18 mouse cellular contexts compared by ENCODE assay signal in genomic region chr1:67182201-67182600, GRCm38 (mm10). TPM values are rescaled to one million over a fixed set of nuclear protein-coding genes. Genes with fewer than 3 reads are reported as not detected.
A peak's percentile ranks its signal among the peaks of the same experiment; 100 is the strongest.
DNase-seq lines count a peak whose midpoint lies in the region; ATAC-seq and TF ChIP-seq lines count a peak whose summit lies in the region.
"Had no signal": no experiment of that assay in that cellular context is flagged by ENCODE, and none has a peak within 500 bp of the region (broad histone marks: within the 10 kb centered on the region; RNA-seq: fewer than 3 reads in every experiment).

No protein-coding gene starts in this region.

- TF ChIP-seq POLR2A in lung, adult 2 months (IDR thresholded peaks at IDR 0.05; ENCODE audit: borderline replicate concordance, extremely low read depth, low read depth, low read length) = no peak

- H3K4me3 ChIP-seq in forebrain, embryonic 14.5 days (ENCODE audit: low read depth, low read length) = no peak overlapping the region
- H3K4me3 ChIP-seq in forebrain, embryonic 11.5 days (ENCODE audit: low read depth, low read length) = no peak overlapping the region
- no peak overlapping the region for H3K4me3 ChIP-seq in lung, embryonic 14.5 days (ENCODE audit: low read depth, low read length)
- no peak overlapping the region for H3K4me3 ChIP-seq in lung, adult 2 months (replicated peaks; ENCODE audit: extremely low read depth, low read depth, low read length)
- no peak overlapping the region for H3K4me3 ChIP-seq in midbrain, postnatal 0 days (ENCODE audit: low read depth, low read length)
- H3K4me3 ChIP-seq: embryonic facial prominence, embryonic 13.5 days; forebrain, embryonic 12.5 days; forebrain, embryonic 15.5 days had no signal

- ATAC-seq in forebrain, embryonic 14.5 days = no peak
- ATAC-seq in forebrain, embryonic 11.5 days (replicated peaks; ENCODE audit: low FRiP score) = no peak
- no peak for ATAC-seq in lung, embryonic 14.5 days (ENCODE audit: insufficient read depth)
- no peak for ATAC-seq in midbrain, postnatal 0 days (ENCODE audit: low FRiP score)
- ATAC-seq: forebrain, embryonic 15.5 days; forebrain, postnatal 0 days had no signal

- H3K27me3 ChIP-seq in forebrain, embryonic 14.5 days (replicated peaks; ENCODE audit: control insufficient read depth, insufficient read depth, low read length) = no peaks in the 10 kb centered on the region
- H3K27me3 ChIP-seq in forebrain, embryonic 11.5 days (ENCODE audit: control insufficient read depth, insufficient read depth, low read length) = no peaks in the 10 kb centered on the region
- H3K27me3 ChIP-seq in lung, embryonic 14.5 days (ENCODE audit: insufficient read depth, low read length) = no peaks in the 10 kb centered on the region
- no peaks in the 10 kb centered on the region for H3K27me3 ChIP-seq in midbrain, postnatal 0 days (ENCODE audit: insufficient read depth, low read length)
- H3K27me3 ChIP-seq: embryonic facial prominence, embryonic 13.5 days; forebrain, embryonic 12.5 days; forebrain, embryonic 15.5 days had no signal

- no peak overlapping the region for H3K4me2 ChIP-seq in forebrain, embryonic 14.5 days (ENCODE audit: low read length)
- H3K4me2 ChIP-seq in forebrain, embryonic 11.5 days (ENCODE audit: low read depth, low read length, severe bottlenecking) = no peak overlapping the region
- H3K4me2 ChIP-seq in lung, embryonic 14.5 days = no peak overlapping the region
- H3K4me2 ChIP-seq in midbrain, postnatal 0 days (ENCODE audit: low read depth, low read length, poor library complexity, severe bottlenecking) = no peak overlapping the region
- H3K4me2 ChIP-seq: embryonic facial prominence, embryonic 13.5 days; forebrain, embryonic 12.5 days; forebrain, embryonic 15.5 days had no signal

- no peaks in the 10 kb centered on the region for H3K9me3 ChIP-seq in forebrain, embryonic 14.5 days (replicated peaks; ENCODE audit: control insufficient read depth, low read length)
- H3K9me3 ChIP-seq in forebrain, embryonic 11.5 days (ENCODE audit: control insufficient read depth, low read length) = no peaks in the 10 kb centered on the region
- H3K9me3 ChIP-seq in lung, embryonic 14.5 days (ENCODE audit: low read depth, low read length) = no peaks in the 10 kb centered on the region
- no peaks in the 10 kb centered on the region for H3K9me3 ChIP-seq in midbrain, postnatal 0 days (ENCODE audit: low read length)
- H3K9me3 ChIP-seq: embryonic facial prominence, embryonic 13.5 days; forebrain, embryonic 12.5 days; forebrain, embryonic 15.5 days had no signal

- DNase-seq in forebrain, embryonic 14.5 days (ENCODE audit: low spot score) = peak; percentile 20
- DNase-seq in forebrain, embryonic 11.5 days (ENCODE audit: low spot score) = no peak
- peak; percentile 60 for DNase-seq in lung, embryonic 14.5 days
- no peak for DNase-seq in lung, adult 2 months
- DNase-seq in midbrain, postnatal 0 days (ENCODE audit: low spot score) = no peak
- DNase-seq: adrenal gland, adult 2 months; adrenal gland, postnatal 10 days; adrenal gland, postnatal 25 days; cerebellum, adult 11-12 months; cerebellum, adult 2 months; cerebellum, adult 9-10 months; cerebellum, postnatal 10 days; cerebellum, postnatal 25 days; forebrain, postnatal 0 days had no signal

- no peak overlapping the region for H3K27ac ChIP-seq in forebrain, embryonic 14.5 days (ENCODE audit: low read depth, low read length)
- no peak overlapping the region for H3K27ac ChIP-seq in forebrain, embryonic 11.5 days (ENCODE audit: low read depth, low read length)
- no peak overlapping the region for H3K27ac ChIP-seq in lung, embryonic 14.5 days (ENCODE audit: low read depth)
- H3K27ac ChIP-seq in midbrain, postnatal 0 days (ENCODE audit: low read depth, low read length) = no peak overlapping the region
- H3K27ac ChIP-seq: embryonic facial prominence, embryonic 13.5 days; forebrain, embryonic 12.5 days; forebrain, embryonic 15.5 days had no signal

- H3K36me3 ChIP-seq in forebrain, embryonic 14.5 days (ENCODE audit: control insufficient read depth, insufficient read depth, low read length) = no peaks in the 10 kb centered on the region
- H3K36me3 ChIP-seq in forebrain, embryonic 11.5 days (ENCODE audit: control insufficient read depth, insufficient read depth, low read length) = no peaks in the 10 kb centered on the region
- H3K36me3 ChIP-seq in lung, embryonic 14.5 days (ENCODE audit: insufficient read depth) = no peaks in the 10 kb centered on the region
- no peaks in the 10 kb centered on the region for H3K36me3 ChIP-seq in midbrain, postnatal 0 days (ENCODE audit: insufficient read depth, low read length)
- H3K36me3 ChIP-seq: embryonic facial prominence, embryonic 13.5 days; forebrain, embryonic 12.5 days; forebrain, embryonic 15.5 days had no signal

- H3K9ac ChIP-seq in forebrain, embryonic 14.5 days (ENCODE audit: low read length) = no peak overlapping the region
- H3K9ac ChIP-seq in forebrain, embryonic 11.5 days (ENCODE audit: low read length) = no peak overlapping the region
- no peak overlapping the region for H3K9ac ChIP-seq in lung, embryonic 14.5 days
- H3K9ac ChIP-seq in midbrain, postnatal 0 days (replicated peaks; ENCODE audit: low read length, poor library complexity, severe bottlenecking) = no peak overlapping the region
- H3K9ac ChIP-seq: embryonic facial prominence, embryonic 13.5 days; forebrain, embryonic 12.5 days; forebrain, embryonic 15.5 days; forebrain, postnatal 0 days had no signal

- no peaks in the 10 kb centered on the region for H3K4me1 ChIP-seq in forebrain, embryonic 14.5 days (ENCODE audit: control insufficient read depth, insufficient read depth, low read length)
- no peaks in the 10 kb centered on the region for H3K4me1 ChIP-seq in forebrain, embryonic 11.5 days (replicated peaks; ENCODE audit: control insufficient read depth, insufficient read depth, low read length)
- H3K4me1 ChIP-seq in lung, embryonic 14.5 days (ENCODE audit: insufficient read depth) = no peaks in the 10 kb centered on the region
- no peaks in the 10 kb centered on the region for H3K4me1 ChIP-seq in lung, adult 2 months (ENCODE audit: control insufficient read depth, insufficient read depth, low read length)
- no peaks in the 10 kb centered on the region for H3K4me1 ChIP-seq in midbrain, postnatal 0 days (ENCODE audit: insufficient read depth, low read length)
- H3K4me1 ChIP-seq: forebrain, embryonic 12.5 days had no signal

- no peak for TF ChIP-seq CTCF in lung, embryonic 14.5 days (IDR thresholded peaks at IDR 0.05; ENCODE audit: low read depth)
- no peak for TF ChIP-seq CTCF in lung, adult 2 months (IDR thresholded peaks at IDR 0.05; ENCODE audit: insufficient read depth, low read length)
- no peak for TF ChIP-seq CTCF in midbrain, postnatal 0 days (IDR thresholded peaks at IDR 0.05)

- 75% methylated on average over 7 of the region's 7 CpGs for WGBS in forebrain, embryonic 14.5 days
- 90% methylated on average over 7 of the region's 7 CpGs for WGBS in forebrain, embryonic 11.5 days
- 52% methylated on average over 7 of the region's 7 CpGs for WGBS in lung, embryonic 14.5 days
- 71% methylated on average over 7 of the region's 7 CpGs for WGBS in lung, adult 2 months
- WGBS in midbrain, postnatal 0 days = 81% methylated on average over 7 of the region's 7 CpGs

RNA-seq across cellular contexts. Expression of gene Cps1, which starts 59.4 kb away (rescaled TPM):
- polyA plus RNA-seq in forebrain, embryonic 14.5 days (2014; fragmentation: Nextera tagmentation; extraction: Ambion mirVana) = 0.22 and 0.29 TPM in 2 replicates
- polyA plus RNA-seq in forebrain, embryonic 11.5 days (2014; fragmentation: Nextera tagmentation; extraction: Ambion mirVana) = 0.07 and 0.15 TPM in 2 replicates
- polyA plus RNA-seq in lung, embryonic 14.5 days (2014; fragmentation: Nextera tagmentation; extraction: Ambion mirVana) = 1.9 and 2.3 TPM in 2 replicates
- 0.05 and 0.27 TPM in 2 replicates for polyA plus RNA-seq in lung, adult 2 months (2012; rRNA removed)
- total RNA-seq in midbrain, postnatal 0 days (2014; rRNA removed) = 0.33 and 0.71 TPM in 2 replicates
- polyA plus RNA-seq in midbrain, postnatal 0 days (2015; fragmentation: Nextera tagmentation; extraction: Ambion mirVana) = 0.33 and 0.37 TPM in 2 replicates
- total RNA-seq: adrenal gland, postnatal 25 days; MEL had no signal

Comparison
In these comparisons a context has a peak if more than half of its experiments do, and no peak if none do; other contexts are left out.
1. DNase-seq: peak in forebrain, embryonic 14.5 days (single experiment) and lung, embryonic 14.5 days (single experiment); none in forebrain, embryonic 11.5 days (single experiment), lung, adult 2 months (single experiment) and midbrain, postnatal 0 days (single experiment).